Mouse (Mus musculus) ovary, adult 10 weeks (tissue): ENCODE results near the gene Emcn. TPM values are rescaled to one million over a fixed set of nuclear protein-coding genes. Genes with fewer than 3 reads are reported as not detected.

Experiments
- polyA plus RNA-seq: library from polyadenylated mRNA; stranded (reverse); fragments of 350-450 nt; fragmentation: Illumina TruSeq; extraction: RNeasy Lipid Tissue Mini Kit (QIAGEN cat#74804); gene quantifications from one replicate; pipeline ENCODE4 v1.2.3, GENCODE M21; 2014

Emcn gene
- polyA plus RNA-seq = 88.4 TPM

DNA sequence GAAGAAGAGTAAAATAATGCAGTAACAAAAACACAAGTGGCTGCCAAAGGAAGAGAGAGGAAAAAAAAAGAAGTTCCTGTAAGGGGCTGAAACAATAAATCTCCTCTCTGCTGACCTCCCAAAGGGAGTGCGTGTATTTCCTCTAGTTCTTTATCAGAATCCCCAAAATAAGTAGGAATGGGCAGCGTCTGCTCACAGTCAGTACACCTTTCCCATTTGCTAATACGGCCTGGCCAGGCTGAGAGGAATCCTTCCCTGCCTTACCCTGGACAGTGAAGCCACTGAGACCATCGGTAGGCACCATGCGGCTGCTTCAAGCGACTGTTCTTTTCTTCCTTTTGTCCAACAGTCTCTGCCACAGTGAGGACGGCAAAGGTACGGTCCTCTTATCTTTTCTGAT, at the start of gene Emcn:
TSS of gene Emcn (plus strand) at position 130 of the 400 bp plus-strand sequence.

